Mouse (Mus musculus): ENCODE data around the gene Saxo1. TPM values are rescaled to one million over a fixed set of nuclear protein-coding genes. Genes with fewer than 3 reads are reported as not detected.

Gene Saxo1
- polyA plus RNA-seq, 1 experiment from 2014 or later, result 0.21 TPM

- TF ChIP-seq CTCF (IDR thresholded peaks at IDR 0.05; ENCODE audit: low read depth), result no peak
- no peak overlapping the region for H3K4me3 ChIP-seq (replicated peaks; ENCODE audit: low read depth, low read length)
- no peaks in the 10 kb centered on the region for H3K36me3 ChIP-seq (ENCODE audit: insufficient read depth, low read length)
- no peak overlapping the region for H3K27ac ChIP-seq
- H3K9ac ChIP-seq (ENCODE audit: low read depth, low read length), result no peak overlapping the region
- ATAC-seq (replicated peaks; ENCODE audit: low FRiP score, low read depth) (no peak), DNase-seq (ENCODE audit: low spot score) (no peak)
- H3K4me2 ChIP-seq (ENCODE audit: low read length), result no peak overlapping the region
- H3K27me3 ChIP-seq (ENCODE audit: insufficient read depth, low read length), result no peaks in the 10 kb centered on the region
- no peaks in the 10 kb centered on the region for H3K9me3 ChIP-seq (replicated peaks; ENCODE audit: low read length)
- 50% methylated on average over 6 of the region's 6 CpGs for WGBS
- H3K4me1 ChIP-seq (replicated peaks; ENCODE audit: insufficient read depth, low read length), result no peaks in the 10 kb centered on the region
Observed at GRCm38 (mm10) chr4:86422586-86422985, 135.5 kb downstream of the Saxo1 start.

- Histone ChIP-seq H3K4me1 (replicated peaks; ENCODE audit: insufficient read depth, low read length) (no peaks in the 10 kb centered on the region), H3K9ac (ENCODE audit: low read depth, low read length) (no peak overlapping the region), H3K4me3 (replicated peaks; ENCODE audit: low read depth, low read length) (no peak overlapping the region), H3K27ac (no peak overlapping the region; the same call in 1 of the 2 replicates), H3K36me3 (ENCODE audit: insufficient read depth, low read length) (no peaks in the 10 kb centered on the region), H3K4me2 (ENCODE audit: low read length) (no peak overlapping the region), H3K27me3 (ENCODE audit: insufficient read depth, low read length) (no peaks in the 10 kb centered on the region), H3K9me3 (replicated peaks; ENCODE audit: low read length) (no peaks in the 10 kb centered on the region)
- WGBS, result 29% methylated on average over 15 of the region's 15 CpGs
- TF ChIP-seq CTCF (IDR thresholded peaks at IDR 0.05; ENCODE audit: low read depth), result no peak
- 0 out of 2 replicates have a peak, but pooled peaks have one; percentile 21 for ATAC-seq (replicated peaks; ENCODE audit: low FRiP score, low read depth)
- DNase-seq (ENCODE audit: low spot score), result peak; percentile 35
Observed at GRCm38 (mm10) chr4:86416401-86417025, 141.6 kb downstream of the Saxo1 start.

GRCm38 (mm10) chr4:86413388-86413787 is 144.7 kb downstream of the Saxo1 start:
- no peak for TF ChIP-seq CTCF (IDR thresholded peaks at IDR 0.05; ENCODE audit: low read depth)

GRCm38 (mm10) chr4:86410946-86411345 is 147.2 kb downstream of the Saxo1 start:
- Histone ChIP-seq H3K36me3 (ENCODE audit: insufficient read depth, low read length) (no peaks in the 10 kb centered on the region), H3K9ac (ENCODE audit: low read depth, low read length) (no peak overlapping the region), H3K9me3 (replicated peaks; ENCODE audit: low read length) (no peaks in the 10 kb centered on the region), H3K27me3 (ENCODE audit: insufficient read depth, low read length) (no peaks in the 10 kb centered on the region), H3K4me3 (replicated peaks; ENCODE audit: low read depth, low read length) (no peak overlapping the region), H3K27ac (no peak overlapping the region), H3K4me1 (replicated peaks; ENCODE audit: insufficient read depth, low read length) (peaks cover 11% of the 10 kb centered on the region), H3K4me2 (ENCODE audit: low read length) (no peak overlapping the region)
- TF ChIP-seq CTCF (IDR thresholded peaks at IDR 0.05; ENCODE audit: low read depth), result no peak
- ATAC-seq (replicated peaks; ENCODE audit: low FRiP score, low read depth) (no peak), DNase-seq (ENCODE audit: low spot score) (no peak)
- WGBS, result 86% methylated on average over 3 of the region's 3 CpGs

More at GRCm38 (mm10) chr4:86413388-86413787, 144.7 kb downstream of the Saxo1 start:
- DNase-seq (ENCODE audit: low spot score) (no peak), ATAC-seq (replicated peaks; ENCODE audit: low FRiP score, low read depth) (no peak)
- no peaks in the 10 kb centered on the region for H3K36me3 ChIP-seq (ENCODE audit: insufficient read depth, low read length)
- H3K4me1 ChIP-seq (replicated peaks; ENCODE audit: insufficient read depth, low read length), result no peaks in the 10 kb centered on the region
- no peaks in the 10 kb centered on the region for H3K9me3 ChIP-seq (replicated peaks; ENCODE audit: low read length)
- no peak overlapping the region for H3K9ac ChIP-seq (ENCODE audit: low read depth, low read length)
- WGBS, result 58% methylated on average over 3 of the region's 3 CpGs
- no peak overlapping the region for H3K4me3 ChIP-seq (replicated peaks; ENCODE audit: low read depth, low read length)
- H3K27ac ChIP-seq, result no peak overlapping the region
- H3K4me2 ChIP-seq (ENCODE audit: low read length), result no peak overlapping the region
- H3K27me3 ChIP-seq (ENCODE audit: insufficient read depth, low read length), result no peaks in the 10 kb centered on the region

- Histone ChIP-seq H3K9ac (ENCODE audit: low read depth, low read length) (no peak overlapping the region), H3K4me2 (ENCODE audit: low read length) (no peak overlapping the region), H3K27ac (no peak overlapping the region), H3K27me3 (ENCODE audit: insufficient read depth, low read length) (no peaks in the 10 kb centered on the region), H3K36me3 (ENCODE audit: insufficient read depth, low read length) (no peaks in the 10 kb centered on the region), H3K4me1 (replicated peaks; ENCODE audit: insufficient read depth, low read length) (peaks cover 11% of the 10 kb centered on the region), H3K4me3 (replicated peaks; ENCODE audit: low read depth, low read length) (no peak overlapping the region), H3K9me3 (replicated peaks; ENCODE audit: low read length) (no peaks in the 10 kb centered on the region)
- no peak for TF ChIP-seq CTCF (IDR thresholded peaks at IDR 0.05; ENCODE audit: low read depth)
- 67% methylated on average over 9 of the region's 9 CpGs for WGBS
- ATAC-seq (replicated peaks; ENCODE audit: low FRiP score, low read depth) (no peak), DNase-seq (ENCODE audit: low spot score) (no peak)
Observed at GRCm38 (mm10) chr4:86408421-86408820, 149.7 kb downstream of the Saxo1 start.

- H3K27ac ChIP-seq, result no peak overlapping the region
Observed at GRCm38 (mm10) chr4:86407200-86407527, 151.0 kb downstream of the Saxo1 start.

More at GRCm38 (mm10) chr4:86407200-86407527, 151.0 kb downstream of the Saxo1 start:
- TF ChIP-seq CTCF (IDR thresholded peaks at IDR 0.05; ENCODE audit: low read depth), result no peak
- DNase-seq (ENCODE audit: low spot score), result no peak
- Histone ChIP-seq H3K27me3 (ENCODE audit: insufficient read depth, low read length) (no peaks in the 10 kb centered on the region), H3K36me3 (ENCODE audit: insufficient read depth, low read length) (no peaks in the 10 kb centered on the region), H3K9me3 (replicated peaks; ENCODE audit: low read length) (no peaks in the 10 kb centered on the region), H3K4me1 (replicated peaks; ENCODE audit: insufficient read depth, low read length) (peaks cover 11% of the 10 kb centered on the region), H3K9ac (ENCODE audit: low read depth, low read length) (no peak overlapping the region), H3K4me2 (ENCODE audit: low read length) (no peak overlapping the region), H3K4me3 (replicated peaks; ENCODE audit: low read depth, low read length) (no peak overlapping the region)
- WGBS, result 55% methylated on average over 3 of the region's 3 CpGs
- ATAC-seq (replicated peaks; ENCODE audit: low FRiP score, low read depth), result no peak
